Mouse (Mus musculus): Measurements from ENCODE around the gene Vps33b.

GRCm38 (mm10) chr7:80318670-80319069, 49.2 kb downstream of the Vps33b start:
- TF ChIP-seq POLR2A (IDR thresholded peaks at IDR 0.05; ENCODE audit: control insufficient read depth, extremely low read depth, insufficient read depth, low read length, poor library complexity) (no peak), CTCF (IDR thresholded peaks at IDR 0.05; ENCODE audit: borderline replicate concordance, control insufficient read depth, extremely low read depth, insufficient read depth, low read length, poor library complexity) (no peak)

Measured in thymus, adult 2 months (tissue).